Mouse (Mus musculus) heart, postnatal 25 days (tissue): ENCODE measurements at regions not wholly inside any gene's neighbourhood (a gene's known extent, or its start where the extent isn't known, plus 50 kb on each side); places are given as distances from the start of the nearest gene placed in this dataset.

Source experiments
- DNase-seq: peaks from one replicate; pipeline ENCODE4 v3.0.0; 2022; ENCODE audit warnings: low spot score
- intact Hi-C: fragments of 180-260 bp; cut with DNase I; formaldehyde crosslinking; loops from one replicate; pipeline ENCODE4 v1.15.1; 2025

DNA sequence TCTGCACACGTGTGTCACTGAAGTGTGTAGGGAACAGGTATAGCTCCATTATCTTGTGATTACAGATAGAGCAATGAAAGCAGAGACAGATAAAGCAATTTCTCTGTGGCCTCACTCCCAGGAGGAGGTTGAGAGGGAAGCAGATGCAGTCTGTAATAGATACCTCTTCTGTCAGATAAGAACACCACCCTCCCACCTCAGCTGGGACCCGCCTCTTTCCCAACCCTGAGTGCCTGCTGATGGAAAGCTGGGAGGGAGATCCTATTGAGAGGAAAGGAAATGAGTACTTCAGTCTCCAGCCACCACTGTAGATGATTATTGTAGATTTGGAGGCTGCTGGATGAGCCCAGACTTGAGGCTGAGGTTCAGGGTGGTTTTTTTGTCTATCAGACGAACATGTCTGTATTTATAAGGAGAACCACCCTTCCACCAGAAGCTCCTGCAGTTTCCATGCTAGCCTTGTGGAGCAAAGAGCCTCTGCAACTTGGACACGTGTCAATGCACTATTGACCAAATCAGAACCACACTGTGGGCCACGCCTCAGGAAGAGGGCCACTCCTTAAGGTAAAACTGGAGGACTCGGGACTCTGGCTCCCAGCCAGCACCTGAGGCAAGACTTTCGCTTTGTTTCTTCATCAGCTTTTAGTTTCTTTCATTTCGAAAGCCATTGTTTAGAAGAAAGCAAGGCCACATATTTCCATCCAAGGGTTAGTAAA lies 55.3 kb upstream of the Plekha5 start:
- DNase-seq = no peak
- intact Hi-C loops = no loop called here

DNA sequence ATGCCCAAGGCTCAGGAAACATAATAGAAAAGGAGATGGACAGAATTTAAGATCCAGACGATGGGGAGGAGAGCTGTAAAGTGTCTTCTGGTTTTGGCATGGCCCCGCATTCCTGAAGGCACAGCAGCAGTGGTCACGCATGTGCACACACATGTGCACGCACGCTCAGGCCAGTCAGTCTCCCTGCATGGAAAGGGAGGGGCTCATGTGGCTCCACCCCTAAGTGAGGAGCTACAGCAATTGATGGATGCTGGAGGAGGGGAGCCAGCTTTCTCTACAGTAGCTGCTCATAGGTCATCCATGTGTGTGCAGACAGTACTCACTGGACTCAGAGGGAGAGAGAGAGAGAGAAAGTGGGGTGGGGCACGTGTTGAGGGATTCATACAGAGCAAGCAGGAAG lies 56.6 kb upstream of the Plekha5 start:
- DNase-seq = no peak
- intact Hi-C loops = no loop called here

DNA sequence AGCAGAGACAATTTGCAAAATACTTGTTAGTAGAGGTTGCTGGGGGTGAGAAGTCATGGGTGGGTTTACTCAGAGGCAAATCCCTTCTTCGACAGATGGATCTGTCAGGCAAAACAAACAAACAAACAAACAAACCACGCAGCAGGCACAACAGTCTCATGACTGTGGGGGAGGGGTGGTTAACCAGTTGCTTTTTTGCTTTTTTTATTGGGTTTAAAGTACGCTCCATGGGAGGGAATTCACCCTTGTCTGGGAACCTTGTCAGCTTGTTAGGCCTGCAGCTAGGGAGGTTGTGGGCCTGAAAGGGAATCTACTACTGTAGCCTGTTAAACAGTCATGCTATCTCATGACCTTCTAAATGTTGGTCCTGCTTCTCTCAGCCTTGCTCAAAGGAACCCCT lies 57.1 kb upstream of the Plekha5 start:
- no peak for DNase-seq
- intact Hi-C loops = no loop called here

DNA sequence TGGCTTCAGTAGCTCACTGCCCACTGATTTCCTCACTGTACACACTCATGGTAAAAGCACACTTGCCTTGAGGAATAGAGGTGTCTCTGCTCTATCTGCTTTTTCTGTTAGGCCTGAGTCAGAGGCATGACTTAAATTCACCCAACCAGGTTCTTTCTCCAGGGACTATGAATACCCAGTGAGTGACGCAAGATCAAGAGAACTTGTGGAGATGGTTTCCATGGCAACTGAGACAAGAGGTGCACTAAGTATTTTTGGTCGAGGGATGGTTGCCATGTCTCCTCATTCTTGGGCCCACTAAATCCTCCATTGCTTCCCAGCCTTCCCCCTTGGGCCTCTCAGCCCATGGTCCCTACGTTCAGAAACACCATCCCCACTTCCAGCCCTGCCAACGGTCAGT lies 62.9 kb upstream of the Plekha5 start:
- intact Hi-C loops = no loop called here
- no peak for DNase-seq

DNA sequence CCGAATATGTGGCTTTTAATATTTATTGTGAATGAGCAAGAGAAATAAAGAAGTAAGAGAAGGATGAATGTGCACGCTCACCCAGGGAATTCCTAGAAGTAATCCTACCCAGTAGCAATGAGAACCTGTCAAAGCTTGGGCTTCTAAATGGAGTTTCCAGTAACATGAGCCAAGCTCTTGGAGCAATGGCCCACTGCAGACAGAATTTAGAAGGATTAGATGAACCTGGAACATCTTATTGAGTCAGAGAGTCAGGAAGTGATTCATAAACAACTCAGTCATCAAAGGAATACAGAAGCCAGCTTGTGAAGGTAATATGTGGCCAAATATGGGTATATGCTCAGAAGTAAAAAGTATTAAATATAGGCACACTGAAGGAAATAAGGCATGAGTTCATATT lies 66.0 kb upstream of the Plekha5 start:
- intact Hi-C loops = no loop called here
- DNase-seq = no peak

DNA sequence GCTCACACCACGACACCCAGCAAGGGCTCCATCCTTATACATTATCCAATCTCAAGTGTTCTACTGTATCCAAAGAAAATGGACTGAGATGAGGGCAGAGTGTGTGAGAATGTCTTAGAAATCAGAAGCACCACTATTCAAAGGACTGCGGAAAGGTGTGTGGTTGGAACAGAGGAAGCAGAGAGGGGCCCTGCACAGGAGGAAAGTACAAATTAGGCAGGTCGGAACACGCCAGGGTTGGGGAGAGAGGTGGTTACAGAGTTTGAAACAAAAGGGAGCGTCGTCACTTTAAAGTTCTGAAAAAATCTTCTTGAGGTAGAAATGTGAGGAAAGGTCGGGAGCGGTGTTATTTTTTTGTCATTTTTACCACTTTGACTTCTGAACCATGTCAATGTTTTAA lies 66.6 kb upstream of the Plekha5 start:
- no peak for DNase-seq
- intact Hi-C loops = no loop called here

DNA sequence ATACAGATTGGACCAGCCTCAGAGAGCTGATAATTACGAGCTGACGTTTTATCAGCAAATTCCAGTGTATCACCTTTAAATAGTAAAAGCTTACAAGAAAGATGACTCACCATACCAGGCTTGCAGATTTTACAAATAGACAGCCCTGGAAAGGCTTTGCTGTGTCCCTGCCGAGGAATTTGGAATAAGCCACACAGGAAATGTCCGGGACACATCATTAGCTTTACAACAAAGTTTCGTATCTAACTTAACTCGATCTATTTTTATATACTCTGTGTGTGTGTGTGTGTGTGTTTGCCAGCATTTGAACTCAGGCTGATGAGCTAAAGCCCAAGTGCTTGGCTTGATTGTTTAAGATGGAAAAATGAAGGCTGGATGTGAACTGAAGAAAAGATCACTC lies 69.8 kb upstream of the Plekha5 start:
- DNase-seq = no peak
- intact Hi-C loops = no loop called here

DNA sequence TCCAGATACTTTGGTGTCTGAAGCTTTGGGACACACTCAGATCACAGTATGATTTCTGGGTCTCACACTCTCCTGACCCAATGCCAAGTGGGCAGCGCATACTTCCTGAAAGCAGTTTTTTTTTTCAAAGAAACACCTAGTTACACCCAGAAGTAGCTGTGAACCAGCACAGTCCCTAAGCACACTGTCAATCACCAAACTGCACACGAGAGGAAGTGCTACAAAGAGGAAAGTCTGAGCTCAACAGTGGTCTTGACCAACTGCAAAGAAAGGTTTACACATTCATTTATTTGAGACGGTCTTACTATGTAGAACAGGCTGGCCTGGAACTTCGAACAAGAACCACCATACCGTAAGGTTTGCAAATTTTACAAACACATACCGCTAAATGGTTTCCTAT lies 70.2 kb upstream of the Plekha5 start:
- DNase-seq = no peak
- intact Hi-C loops = no loop called here

DNA sequence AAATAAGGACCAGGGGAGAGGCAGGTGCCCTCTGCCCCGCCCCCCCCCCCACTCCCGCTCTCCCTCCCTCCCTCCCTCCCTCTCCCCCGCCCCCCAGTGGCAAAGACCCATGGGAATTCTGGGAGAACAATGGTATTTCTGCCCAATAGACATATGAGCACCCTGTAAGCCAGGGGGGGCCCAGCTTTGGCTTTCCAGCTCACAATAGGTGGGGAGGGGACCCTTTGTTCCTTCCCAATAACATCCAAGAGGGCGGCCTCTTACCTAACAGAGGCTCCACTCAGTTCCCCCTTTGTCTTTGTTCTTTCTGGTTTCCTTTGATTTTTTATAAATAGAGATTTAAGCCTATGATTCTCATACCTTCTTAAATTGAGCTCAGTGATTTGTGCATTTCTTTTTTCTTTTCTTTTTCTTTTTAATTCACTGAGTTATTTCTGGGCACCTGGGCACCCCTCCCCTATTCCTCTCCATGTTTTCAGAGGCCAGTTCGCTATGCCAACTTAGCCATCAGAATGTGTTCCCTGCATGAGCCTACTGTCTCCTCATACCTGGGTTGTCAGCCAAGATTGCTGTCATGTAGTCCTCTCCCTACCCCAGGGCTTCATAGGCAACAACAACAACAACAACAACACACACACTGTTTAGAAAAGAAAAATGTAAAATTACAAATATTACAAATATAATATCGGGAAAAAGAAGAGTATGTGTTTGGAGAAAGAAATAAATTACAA lies 72.3 kb upstream of the Plekha5 start:
- intact Hi-C loops = no loop called here
- no peak for DNase-seq

DNA sequence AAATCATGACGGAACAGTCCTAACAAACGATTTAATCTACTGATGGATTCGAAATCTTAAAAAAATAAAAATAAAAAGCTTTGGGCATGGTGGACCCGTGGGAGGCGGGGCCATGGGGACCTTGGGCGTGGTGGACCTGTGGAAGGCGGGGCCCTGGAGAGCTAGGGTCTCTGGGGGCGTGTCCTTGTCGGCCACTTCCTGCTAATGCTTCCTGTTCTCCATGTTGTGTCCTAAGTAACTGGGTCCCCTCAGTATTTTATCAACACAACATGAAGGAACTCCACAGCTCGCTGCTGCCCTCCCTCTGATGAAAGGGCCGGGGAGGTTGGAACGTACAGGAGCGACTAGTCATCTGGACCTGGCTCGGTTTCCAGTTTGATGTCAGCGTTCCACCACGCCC lies 75.3 kb upstream of the Plekha5 start:
- DNase-seq = no peak
- intact Hi-C loops = no loop called here

DNA sequence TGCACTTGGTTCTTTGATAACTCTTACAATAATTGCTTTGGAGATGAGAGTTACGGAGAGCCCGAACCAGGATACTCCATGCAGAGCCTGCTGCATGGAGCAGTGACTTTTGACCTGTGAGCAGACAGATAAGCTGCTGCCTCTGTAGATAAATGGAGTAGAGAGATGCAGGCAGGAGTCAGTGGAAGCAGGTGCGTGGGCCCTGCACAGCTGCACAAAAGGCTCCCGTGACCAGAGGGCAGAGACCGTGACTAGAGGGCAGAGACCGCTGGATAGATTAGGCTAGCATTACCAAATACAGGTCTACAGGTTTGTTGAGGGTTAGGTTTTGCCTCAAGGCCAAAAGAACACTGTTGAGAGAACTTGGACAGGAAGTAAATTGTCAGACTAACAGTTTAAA lies 76.9 kb upstream of the Plekha5 start:
- intact Hi-C loops = no loop called here
- no peak for DNase-seq

DNA sequence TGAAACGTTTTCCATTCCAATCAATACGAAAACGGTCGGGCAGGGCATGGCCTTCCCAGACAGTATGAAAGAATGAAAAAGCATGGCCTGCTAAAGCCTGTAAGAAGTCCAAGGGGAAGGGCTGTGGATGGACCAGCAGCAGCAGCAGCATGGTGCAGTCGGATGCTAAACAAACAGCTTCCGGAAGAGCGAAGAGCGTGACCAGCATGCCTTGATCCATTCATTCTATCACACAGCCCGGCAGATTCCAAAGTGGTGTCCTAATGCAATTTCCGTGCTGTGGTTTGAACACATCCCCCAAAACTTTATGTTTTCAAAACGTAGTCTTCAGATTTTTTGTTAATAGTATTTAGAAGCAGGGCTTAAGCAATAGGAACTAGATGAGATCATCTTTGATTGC lies 80.2 kb upstream of the Plekha5 start:
- intact Hi-C loops = no loop called here

DNA sequence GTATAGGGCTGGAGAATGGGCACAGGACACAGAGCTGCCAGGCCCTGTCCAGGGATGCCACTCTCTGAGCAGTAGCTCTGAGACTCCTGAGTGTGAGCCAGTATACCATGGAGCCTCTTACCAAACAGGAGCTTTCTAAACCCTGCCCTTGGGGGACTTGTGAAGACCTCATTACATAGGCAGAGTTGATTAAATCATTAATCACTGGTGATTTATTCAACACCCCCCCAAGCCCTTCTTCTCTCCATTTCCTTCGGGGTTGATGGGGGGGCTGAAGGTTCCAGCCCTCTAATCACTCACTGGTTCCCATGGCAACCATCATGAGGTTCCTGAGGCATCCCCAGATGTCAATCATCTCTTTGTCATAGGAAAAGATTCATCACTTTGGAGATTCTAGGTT lies 81.0 kb upstream of the Plekha5 start:
- no peak for DNase-seq
- intact Hi-C loops = no loop called here

More for the DNA sequence above, 80.2 kb upstream of the Plekha5 start:
- no peak for DNase-seq

DNA sequence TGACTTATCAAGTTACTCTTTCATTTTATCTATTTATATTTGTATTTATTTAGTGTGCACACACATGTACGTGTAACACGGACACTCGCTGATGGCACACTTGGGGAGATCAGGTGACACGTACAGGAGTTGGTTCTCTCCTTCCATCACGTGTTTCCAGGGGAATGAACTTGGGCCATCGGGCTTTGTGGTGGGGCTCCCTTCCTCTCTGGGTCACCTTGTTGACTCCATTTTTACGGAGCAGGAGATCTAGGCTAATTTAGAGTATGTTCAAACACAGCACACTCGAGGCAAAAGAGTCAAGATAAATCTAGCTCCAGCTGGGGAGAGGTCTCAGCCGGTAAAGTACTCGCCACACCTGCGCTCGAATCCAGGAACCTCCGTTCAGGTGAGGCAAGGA lies 84.1 kb upstream of the Plekha5 start:
- intact Hi-C loops = no loop called here
- no peak for DNase-seq

DNA sequence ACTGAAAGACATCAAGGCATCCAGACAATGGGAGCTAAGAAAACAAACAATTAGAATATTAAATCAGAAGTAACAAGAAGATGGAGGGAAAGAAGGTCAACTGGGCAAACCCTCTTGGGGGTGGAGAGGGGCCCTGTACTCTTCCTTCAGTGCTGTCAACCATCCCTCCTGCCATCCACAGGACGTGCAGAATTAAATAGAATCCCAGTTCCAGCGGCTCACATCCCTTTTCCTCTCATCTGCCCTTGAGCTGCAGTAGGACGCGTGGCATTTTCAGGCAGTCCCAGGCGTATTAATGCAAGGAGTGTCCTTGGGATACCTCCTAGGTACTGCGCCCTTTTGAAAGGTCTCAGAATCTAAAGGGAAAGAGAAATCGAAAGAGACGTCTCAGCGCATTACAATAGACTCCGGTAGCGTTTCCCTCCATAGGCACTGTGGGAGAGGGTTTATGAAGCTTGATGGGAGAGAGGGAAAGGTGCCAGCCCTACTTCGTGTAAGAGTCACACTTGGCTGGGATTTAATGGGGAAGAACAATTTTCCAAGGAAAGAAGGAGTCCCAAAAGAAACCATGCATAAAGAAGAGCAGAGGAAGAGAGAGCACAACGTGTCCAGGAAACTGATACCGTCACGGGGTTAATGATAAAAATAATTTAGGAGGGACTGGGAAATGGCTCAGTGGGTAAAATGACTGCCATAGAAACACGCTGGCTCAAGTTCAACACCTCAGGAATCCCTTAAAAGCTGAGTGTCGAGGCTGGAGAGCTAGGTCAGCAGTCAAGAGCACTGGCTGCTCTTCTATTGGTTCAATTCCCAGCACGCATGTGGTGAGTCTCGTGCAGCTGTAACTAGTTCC lies 85.7 kb upstream of the Plekha5 start:
- intact Hi-C loops = no loop called here
- no peak for DNase-seq

DNA sequence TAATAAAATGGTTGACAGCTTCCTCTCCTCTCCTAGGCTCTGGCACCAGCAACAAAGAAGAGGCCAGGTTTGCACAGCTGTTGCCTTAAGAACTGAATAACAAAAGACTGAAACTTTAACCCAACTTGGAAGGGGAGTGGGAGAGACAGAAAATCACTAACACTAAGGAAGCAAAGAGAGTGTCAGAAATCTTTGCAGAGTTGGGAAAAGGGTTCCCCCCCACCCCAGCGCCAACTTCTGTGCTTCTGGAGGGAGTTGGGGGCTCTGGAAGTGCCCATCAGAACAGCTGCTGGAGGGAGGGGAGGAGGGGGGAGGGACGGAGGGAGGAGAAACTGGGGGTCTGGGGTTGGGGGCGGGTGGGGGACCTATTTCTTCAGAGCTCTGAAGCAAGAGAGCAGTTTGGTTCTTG lies 86.8 kb upstream of the Plekha5 start:
- no peak for DNase-seq
- intact Hi-C loops = no loop called here

DNA sequence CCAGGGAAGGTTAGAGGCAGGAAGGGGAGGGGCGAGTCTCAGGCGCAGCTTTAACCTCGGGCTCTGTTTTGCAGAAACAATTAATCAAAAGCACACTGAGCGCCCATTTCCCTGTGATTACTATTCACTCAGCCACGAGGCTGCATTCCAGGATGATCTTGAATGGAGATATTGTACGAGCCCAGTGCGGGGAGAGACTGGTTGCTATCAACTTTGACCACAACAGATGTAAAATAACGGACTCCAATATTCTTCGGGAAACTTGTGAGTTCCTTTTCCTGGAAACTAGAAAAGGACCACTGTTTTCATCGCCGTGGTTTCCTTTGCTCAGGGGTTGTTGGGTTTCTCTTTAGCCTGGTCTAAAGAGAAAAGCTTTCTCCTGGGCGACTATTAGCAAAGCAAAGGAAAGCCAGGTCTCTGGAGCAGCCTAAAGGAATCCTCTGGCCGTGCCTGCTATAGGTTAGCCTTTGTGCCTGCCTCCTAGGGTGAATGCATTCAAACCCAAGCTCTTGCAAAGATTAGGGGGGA lies 87.4 kb upstream of the Plekha5 start:
- no peak for DNase-seq
- intact Hi-C loops = no loop called here

DNA sequence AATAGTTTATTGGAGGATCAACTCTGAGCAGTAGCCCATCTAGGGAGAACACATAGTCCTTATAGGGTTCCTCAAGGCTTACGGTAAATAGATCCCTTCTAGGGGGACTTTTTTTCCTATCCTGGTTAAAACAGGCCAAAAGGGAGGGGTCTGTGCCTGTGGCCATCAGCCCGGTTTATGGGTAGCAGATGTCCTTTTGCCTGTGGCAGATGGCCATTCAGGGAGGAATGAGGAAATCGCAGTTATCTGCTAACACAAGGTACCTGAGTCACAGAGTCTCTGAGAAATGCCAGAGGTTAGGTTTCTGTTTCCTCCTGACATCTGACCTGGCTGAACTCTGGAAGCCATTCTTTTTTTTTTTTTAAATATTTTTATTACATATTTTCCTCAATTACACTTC lies 90.5 kb upstream of the Plekha5 start:
- no peak for DNase-seq
- intact Hi-C loops = no loop called here

DNA sequence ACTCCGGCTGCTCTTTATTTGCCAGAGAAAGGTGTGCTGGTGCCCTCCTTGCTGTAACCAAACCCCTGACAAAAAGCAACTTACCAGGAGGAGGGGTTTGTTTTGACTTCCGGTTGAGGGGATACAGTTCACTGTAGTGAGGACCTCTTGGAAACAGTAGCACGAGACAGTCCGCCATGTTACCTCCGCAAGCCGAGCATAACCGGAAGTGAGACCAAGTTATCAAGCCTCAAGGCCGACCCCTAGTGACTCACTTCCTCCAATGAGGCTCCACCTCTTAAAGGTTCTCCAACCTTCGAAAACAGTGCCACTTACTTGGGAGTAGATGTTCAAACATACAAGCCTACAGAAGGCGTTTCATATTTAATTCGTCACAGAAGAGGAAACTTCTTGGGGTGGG lies 115.2 kb upstream of the Plekha5 start:
- intact Hi-C loops = no loop called here
- DNase-seq = no peak

DNA sequence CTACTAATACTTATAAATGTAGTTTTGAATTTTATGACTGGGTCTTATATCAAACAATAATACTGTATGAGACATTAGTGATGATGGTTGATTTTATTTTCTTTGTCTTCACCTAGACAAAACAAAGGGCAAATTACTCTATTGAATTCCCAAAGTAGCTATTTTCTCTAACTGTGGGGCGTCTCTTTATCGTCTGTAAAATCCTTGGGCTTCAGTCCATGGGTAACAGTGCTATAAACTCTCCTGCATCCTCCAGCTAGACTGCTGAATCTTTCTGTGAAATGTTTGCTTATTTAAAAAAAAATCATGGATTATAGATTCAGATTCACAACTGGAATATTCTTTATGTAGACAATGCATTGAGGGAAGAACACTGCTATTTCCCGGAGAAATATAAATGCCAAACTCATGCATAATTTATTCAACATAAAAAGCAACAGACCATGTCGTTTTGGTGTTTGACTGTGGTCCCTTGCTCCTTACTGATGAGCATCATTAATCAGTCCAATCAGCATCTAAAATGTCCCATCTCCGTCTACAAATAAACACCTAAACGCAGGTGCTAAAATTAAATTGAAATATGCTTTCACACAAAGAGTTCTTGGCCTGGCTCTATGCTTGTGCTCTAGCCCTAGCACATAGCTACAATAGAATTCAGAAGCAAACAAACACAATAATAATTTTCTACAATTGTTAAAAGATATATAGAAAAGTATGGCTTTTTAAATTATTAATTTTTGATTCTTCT lies 116.9 kb upstream of the Plekha5 start:
- intact Hi-C loops = no loop called here
- DNase-seq = no peak
